Mouse (Mus musculus) forebrain, embryonic 14.5 days (tissue): ENCODE measurements at regions not wholly inside any gene's neighbourhood (a gene's known extent, or its start where the extent isn't known, plus 50 kb on each side); places are given as distances from the start of the nearest gene placed in this dataset.

Experiments used
- ATAC-seq: fragments of 200-750 bp; cut with Nextera tagmentation; 2 replicates; pipeline ENCODE4 v1.8.0; 2017; ENCODE audit warnings: mild to moderate bottlenecking, moderate library complexity
- DNase-seq: peaks from one replicate; pipeline ENCODE4 v3.0.0-alpha.2; 2015; ENCODE audit warnings: low spot score
- H3K27ac ChIP-seq: fragments of 300-500 bp; sonication (generic); 2 replicates; pipeline ENCODE4 v1.5.1; 2014; ENCODE audit warnings: low read depth, mild to moderate bottlenecking, control low read depth, low read length, moderate library complexity
- H3K27me3 ChIP-seq: fragments of 300-500 bp; sonication (generic); replicated peaks from 2 replicates; pipeline ENCODE4 v1.6.1; 2014; ENCODE audit warnings: low read length, control low read depth, mixed read lengths; ENCODE audit not compliant: control insufficient read depth, insufficient read depth
- H3K36me3 ChIP-seq: fragments of 300-500 bp; sonication (generic); 2 replicates; pipeline ENCODE4 v1.6.1; 2014; ENCODE audit warnings: low read length, control low read depth; ENCODE audit not compliant: control insufficient read depth, insufficient read depth
- H3K4me1 ChIP-seq: fragments of 300-500 bp; sonication (generic); 2 replicates; pipeline ENCODE4 v1.6.1; 2014; ENCODE audit warnings: antibody characterized with exemption, low read length, control low read depth; ENCODE audit not compliant: control insufficient read depth, insufficient read depth
- H3K4me2 ChIP-seq: fragments of 300-500 bp; sonication (generic); 2 replicates; pipeline ENCODE4 v1.6.1; 2014; ENCODE audit warnings: mild to moderate bottlenecking, control low read depth, low read length
- H3K4me3 ChIP-seq: fragments of 300-500 bp; sonication (generic); 2 replicates; pipeline ENCODE4 v1.5.1; 2014; ENCODE audit warnings: low read depth, low read length, control low read depth
- H3K9ac ChIP-seq: fragments of 300-500 bp; sonication (generic); 2 replicates; pipeline ENCODE4 v1.6.1; 2014; ENCODE audit warnings: mild to moderate bottlenecking, low read length, control low read depth, moderate library complexity
- H3K9me3 ChIP-seq: fragments of 300-500 bp; sonication (generic); replicated peaks from 2 replicates; pipeline ENCODE4 v1.6.1; 2016; ENCODE audit warnings: low read length, control low read depth, mixed read lengths; ENCODE audit not compliant: control insufficient read depth
- WGBS: fragments of 180-500 bp; shearing (Covaris S2); extraction: QIAGEN DNeasy Blood & Tissue Kit; methylation state at CpG from one replicate; pipeline ENCODE4 v1.1.7; 2014; 5-methylcytosine and 5-hydroxymethylcytosine counted together

DNA sequence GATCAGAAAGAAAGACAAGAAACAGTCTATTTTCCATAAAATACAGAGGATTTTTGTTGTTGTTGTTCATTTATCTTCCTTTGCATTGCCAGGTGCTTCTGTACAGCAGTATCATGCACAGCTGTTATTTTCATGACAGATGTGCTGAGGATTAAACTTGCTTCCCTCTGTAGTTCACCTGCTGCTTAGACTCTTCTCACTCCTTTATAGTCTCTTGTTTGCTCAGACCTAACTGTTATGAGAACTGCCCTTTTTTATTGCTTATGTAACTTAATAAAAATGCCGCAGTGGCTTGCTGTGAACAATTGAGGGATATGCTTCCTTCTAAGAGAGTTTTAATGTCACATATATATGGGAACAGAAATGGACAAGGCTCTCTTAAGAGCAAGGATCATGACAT, 467.1 kb downstream of the Adcyap1 start:
- no peaks in the 10 kb centered on the region for H3K36me3 ChIP-seq
- no peaks in the 10 kb centered on the region for H3K9me3 ChIP-seq
- ATAC-seq (no peak), DNase-seq (no peak)
- H3K4me3 ChIP-seq, result no peak overlapping the region
- H3K27ac ChIP-seq, result no peak overlapping the region
- no peaks in the 10 kb centered on the region for H3K4me1 ChIP-seq
- no peaks in the 10 kb centered on the region for H3K27me3 ChIP-seq
- H3K9ac ChIP-seq, result no peak overlapping the region
- H3K4me2 ChIP-seq, result no peak overlapping the region
- WGBS, result 94% methylated on average over 1 of the region's 1 CpGs

DNA sequence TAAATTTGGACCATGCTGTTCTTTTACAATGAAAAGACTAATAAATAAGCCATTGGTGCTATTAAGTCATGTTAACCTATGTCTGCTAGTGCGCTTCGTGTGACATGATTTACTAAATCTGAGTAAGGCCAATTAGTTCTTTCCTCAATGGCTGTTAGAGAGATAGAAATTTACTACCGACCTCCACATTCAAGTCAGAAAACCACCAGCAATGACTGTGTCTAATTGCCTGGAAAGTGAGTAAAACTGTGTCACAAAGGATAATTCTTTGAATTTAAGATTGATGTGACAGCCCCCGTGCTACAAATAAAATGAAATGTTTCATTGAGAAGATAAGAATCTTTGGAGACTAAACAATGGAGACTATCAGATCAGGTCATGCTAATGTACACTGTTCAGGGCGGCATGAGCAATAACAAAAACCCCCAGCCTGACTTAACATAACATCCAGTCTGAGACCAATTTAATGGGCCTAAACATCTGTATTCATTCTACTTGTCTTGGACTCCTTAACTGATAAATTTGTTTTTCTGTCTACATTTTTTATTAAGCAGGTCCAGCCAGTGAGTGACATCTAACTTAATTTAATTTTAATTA, 477.6 kb downstream of the Adcyap1 start:
- Histone ChIP-seq H3K4me2 (no peak overlapping the region), H3K9me3 (no peaks in the 10 kb centered on the region), H3K4me3 (no peak overlapping the region), H3K27me3 (no peaks in the 10 kb centered on the region), H3K36me3 (no peaks in the 10 kb centered on the region), H3K9ac (no peak overlapping the region), H3K27ac (no peak overlapping the region), H3K4me1 (no peaks in the 10 kb centered on the region)
- no peak for ATAC-seq
- DNase-seq, result no peak
- 31% methylated on average over 5 of the region's 5 CpGs for WGBS

DNA sequence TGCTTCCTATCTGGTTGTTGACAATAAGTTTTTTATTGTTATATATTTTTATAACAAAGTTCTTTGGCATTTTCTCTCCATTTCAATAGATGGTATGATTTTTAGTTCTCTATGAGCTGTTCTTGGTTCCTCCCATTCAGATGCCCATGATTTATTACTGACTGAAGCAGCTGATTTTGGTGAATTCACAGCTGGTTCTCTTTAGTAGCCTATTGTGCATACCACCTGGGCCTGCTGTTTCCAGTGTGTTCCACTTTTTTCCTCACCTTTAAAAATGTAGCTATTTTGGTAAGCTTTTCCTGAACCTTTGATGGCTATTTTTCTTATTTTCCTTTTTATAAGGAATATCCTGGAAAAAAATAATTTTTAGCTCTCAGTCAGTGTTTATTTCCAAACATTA, 501.9 kb downstream of the Adcyap1 start:
- Histone ChIP-seq H3K9ac (no peak overlapping the region), H3K9me3 (no peaks in the 10 kb centered on the region), H3K27me3 (no peaks in the 10 kb centered on the region), H3K36me3 (no peaks in the 10 kb centered on the region), H3K27ac (no peak overlapping the region), H3K4me2 (no peak overlapping the region), H3K4me3 (no peak overlapping the region), H3K4me1 (no peaks in the 10 kb centered on the region)
- ATAC-seq (no peak), DNase-seq (no peak)

DNA sequence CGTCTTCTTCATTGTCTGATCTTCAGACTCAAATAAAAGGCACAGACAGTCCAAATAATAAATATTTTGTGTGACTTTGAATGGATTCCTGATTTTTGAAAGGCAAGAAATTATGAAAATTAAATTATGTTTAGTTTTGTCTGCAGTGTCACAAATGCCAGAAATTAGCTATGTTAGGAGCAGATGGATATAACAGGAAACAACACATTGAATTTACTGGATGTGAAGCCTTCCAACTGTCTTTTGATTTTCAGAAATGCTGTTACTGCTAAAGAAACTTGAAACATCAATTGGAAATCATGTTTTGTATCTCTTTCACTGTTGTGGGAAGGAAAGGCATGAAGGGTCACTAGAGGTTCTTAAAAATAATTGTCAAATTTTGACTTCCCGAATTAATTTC, 518.8 kb downstream of the Adcyap1 start:
- WGBS, result 75% methylated on average over 2 of the region's 2 CpGs
- no peak for ATAC-seq
- no peaks in the 10 kb centered on the region for H3K4me1 ChIP-seq
- no peaks in the 10 kb centered on the region for H3K36me3 ChIP-seq
- DNase-seq, result peak; percentile 31
- no peak overlapping the region for H3K4me2 ChIP-seq
- H3K4me3 ChIP-seq, result no peak overlapping the region
- H3K27me3 ChIP-seq, result no peaks in the 10 kb centered on the region
- H3K9ac ChIP-seq, result no peak overlapping the region
- no peak overlapping the region for H3K27ac ChIP-seq
- no peaks in the 10 kb centered on the region for H3K9me3 ChIP-seq

DNA sequence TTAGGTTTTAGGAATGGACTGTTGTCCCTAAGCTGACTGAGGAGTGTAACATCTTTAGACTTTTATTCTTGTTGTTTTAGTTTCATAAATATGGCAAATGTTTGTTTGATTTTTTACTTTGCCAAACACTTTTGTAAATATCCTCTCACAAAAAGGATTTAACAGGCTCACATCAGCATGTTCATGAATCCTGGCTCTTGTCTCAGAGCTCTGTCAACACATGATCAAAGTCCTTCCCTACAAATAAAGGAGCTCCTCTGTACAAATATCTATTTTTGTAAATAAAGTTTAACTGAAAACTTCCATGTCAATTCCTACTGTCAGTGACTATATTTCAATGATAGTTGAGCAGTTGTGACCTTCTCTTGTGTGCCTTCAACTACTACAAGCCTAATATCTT, 542.5 kb downstream of the Adcyap1 start:
- Histone ChIP-seq H3K27me3 (no peaks in the 10 kb centered on the region), H3K9ac (no peak overlapping the region), H3K36me3 (no peaks in the 10 kb centered on the region), H3K4me1 (no peaks in the 10 kb centered on the region), H3K4me3 (no peak overlapping the region), H3K9me3 (no peaks in the 10 kb centered on the region), H3K4me2 (no peak overlapping the region), H3K27ac (no peak overlapping the region)
- DNase-seq (no peak), ATAC-seq (no peak)

DNA sequence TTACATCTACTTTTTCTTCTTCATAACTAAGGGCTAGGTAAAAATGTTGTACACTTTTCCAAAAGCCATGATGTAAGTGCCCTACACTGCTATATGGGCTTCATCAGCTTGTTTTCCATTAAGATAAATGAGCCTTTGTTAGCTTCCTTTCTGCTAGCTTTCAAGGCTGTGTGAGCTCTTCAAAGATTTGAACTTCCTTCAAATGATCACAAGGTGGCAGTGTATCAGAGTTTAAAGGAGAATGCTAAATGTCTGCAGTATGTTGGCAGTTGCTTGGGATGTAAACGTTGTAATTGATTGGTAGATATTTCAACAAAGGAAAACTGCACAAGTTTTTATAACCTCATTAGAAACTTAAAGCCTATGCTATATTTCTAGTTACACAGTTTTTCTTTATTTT, 563.5 kb downstream of the Adcyap1 start:
- no peaks in the 10 kb centered on the region for H3K27me3 ChIP-seq
- no peaks in the 10 kb centered on the region for H3K9me3 ChIP-seq
- H3K4me2 ChIP-seq, result no peak overlapping the region
- ATAC-seq, result peak; percentile 80
- no peak overlapping the region for H3K9ac ChIP-seq
- WGBS, result 12% methylated on average over 1 of the region's 1 CpGs
- no peaks in the 10 kb centered on the region for H3K4me1 ChIP-seq
- no peak overlapping the region for H3K4me3 ChIP-seq
- DNase-seq, result peak; percentile 71
- H3K36me3 ChIP-seq, result no peaks in the 10 kb centered on the region
- no peak overlapping the region for H3K27ac ChIP-seq
